Mouse (Mus musculus) T-helper 17 cell (primary cell): ENCODE results near the gene Gja5.

Experiments used
- in situ Hi-C, 2 experiments: fragments of 300-600 bp; cut with MboI, MseI; formaldehyde crosslinking; loops; 1 replicate in 1 of 2; 2 replicates in 1 of 2; pipeline ENCODE4 v1.15.1; 2025; ENCODE audit warnings: high pct_unique_total_duplicates in 2 of 2

Gja5 gene

GRCm38 (mm10) chr3:96925920-96926319 lies 21.4 kb downstream of the Gja5 start, which contains the start of gene Gja8:
Gene Gja8, minus strand, starts transcription at chr3:96926020.
- in situ Hi-C loops, result loop anchor here in 1 of 2 experiments (10.0 kb wide), 1 partner anchor 419 kb away; no protein-coding TSS in a partner anchor

DNA sequence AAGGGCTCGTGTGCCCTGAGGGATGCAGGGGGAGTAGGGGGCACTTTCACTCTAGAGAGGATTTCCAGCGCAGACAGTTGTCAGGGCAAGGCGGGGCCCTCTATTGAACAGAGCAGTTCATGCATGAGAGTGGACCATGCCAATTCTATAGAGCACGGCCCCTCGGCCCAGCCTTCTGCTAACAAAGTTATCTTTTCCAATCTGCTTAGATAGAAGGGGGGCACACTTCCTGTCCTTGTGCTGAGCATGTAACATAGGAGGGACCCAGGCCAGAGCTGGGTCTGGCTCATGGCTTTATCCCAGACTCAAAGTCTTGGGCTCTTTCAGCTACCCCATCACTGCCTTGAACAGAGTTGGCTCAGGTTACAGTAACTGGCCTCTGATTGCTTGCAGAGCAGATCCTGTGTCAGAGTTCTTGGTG lies 26.8 kb downstream of the Gja5 start:
- in situ Hi-C loops, result loop anchor here in 1 of 2 experiments (10.0 kb wide), 1 partner anchor 414 kb away; no protein-coding TSS in a partner anchor

- in situ Hi-C loops, result loop anchor here (5.0 to 10.0 kb wide), 3 partner anchors 146 to 409 kb away; no protein-coding TSS in a partner anchor
Measured at GRCm38 (mm10) chr3:96936241-96936640, 31.7 kb downstream of the Gja5 start.

DNA sequence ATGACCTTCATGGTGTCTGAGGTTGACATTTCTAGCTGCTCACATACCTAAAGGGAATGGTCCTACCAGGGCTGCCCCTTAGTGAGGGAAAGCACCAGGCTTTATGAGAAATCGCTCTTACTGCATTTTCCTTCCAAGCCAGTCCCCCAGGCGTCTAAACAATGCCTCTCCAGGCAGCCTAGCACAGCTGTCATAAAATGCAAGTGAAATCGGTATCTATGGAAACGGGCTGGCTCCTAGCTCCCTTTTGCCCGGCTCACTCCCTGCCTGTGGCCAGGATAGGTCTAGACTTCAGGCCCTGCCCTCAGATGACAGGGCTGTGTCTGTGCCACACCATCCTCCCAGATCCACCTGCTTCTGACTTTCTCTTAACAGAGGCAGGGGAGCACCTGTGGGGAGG lies 33.1 kb downstream of the Gja5 start:
- in situ Hi-C loops, result loop anchor here (5.0 to 10.0 kb wide), 3 partner anchors 145 to 407 kb away; no protein-coding TSS in a partner anchor

GRCm38 (mm10) chr3:96938738-96939137 lies 34.2 kb downstream of the Gja5 start:
- in situ Hi-C loops, result loop anchor here (5.0 to 10.0 kb wide), 3 partner anchors 144 to 406 kb away; no protein-coding TSS in a partner anchor

- in situ Hi-C loops, result loop anchor here in 1 of 2 experiments (5.0 to 10.0 kb wide), 2 partner anchors 35 to 1462 kb away; no protein-coding TSS in a partner anchor
Measured at GRCm38 (mm10) chr3:96942706-96943105, 38.2 kb downstream of the Gja5 start.

DNA sequence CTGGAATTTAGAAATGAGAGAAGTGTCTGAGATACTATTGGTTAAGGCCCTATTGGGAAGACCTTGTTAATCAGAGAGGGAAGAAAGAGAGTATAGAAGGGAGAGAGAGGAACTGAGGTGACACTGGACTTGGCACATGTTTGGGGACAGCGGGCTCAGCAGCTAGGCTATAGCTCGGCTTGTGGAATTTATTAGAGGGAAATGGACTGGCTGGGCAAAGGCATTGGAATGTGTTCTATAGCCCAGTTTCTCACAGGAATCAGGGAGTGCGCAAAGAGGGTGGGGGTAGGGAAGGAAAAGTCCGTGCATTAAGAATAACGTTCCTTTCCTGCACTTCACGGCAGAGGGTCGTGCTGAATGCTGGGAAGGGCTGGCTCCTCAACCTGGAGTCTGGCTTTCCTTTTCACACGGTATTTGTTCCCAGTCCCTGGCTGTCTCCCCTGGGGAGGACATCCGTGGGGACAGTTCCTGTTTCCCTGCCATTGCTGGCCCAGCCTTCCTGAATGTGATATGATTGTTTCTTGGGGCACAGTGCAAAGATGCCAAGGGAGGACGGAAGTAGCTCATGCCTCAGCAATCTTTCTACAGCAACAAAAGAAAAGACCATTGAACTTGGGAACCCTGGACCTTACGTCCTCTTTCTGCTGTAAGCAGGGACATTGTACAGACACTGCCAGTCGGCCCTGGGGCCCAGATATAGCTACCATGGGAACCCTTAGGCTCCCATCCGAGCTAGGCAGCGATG lies 49.2 kb downstream of the Gja5 start:
- in situ Hi-C loops, result loop anchor here in 1 of 2 experiments (25.0 kb wide), 1 partner anchor 1459 kb away; no protein-coding TSS in a partner anchor

GRCm38 (mm10) chr3:96960597-96960996 lies 56.1 kb downstream of the Gja5 start:
- in situ Hi-C loops, result loop anchor here in 1 of 2 experiments (25.0 kb wide), 1 partner anchor 1452 kb away; no protein-coding TSS in a partner anchor

GRCm38 (mm10) chr3:96963088-96964034 lies 58.9 kb downstream of the Gja5 start:
- in situ Hi-C loops, result loop anchor here in 1 of 2 experiments (25.0 kb wide), 1 partner anchor 1449 kb away; no protein-coding TSS in a partner anchor

- in situ Hi-C loops, result loop anchor here in 1 of 2 experiments (25.0 kb wide), 1 partner anchor 1441 kb away; no protein-coding TSS in a partner anchor
Measured at GRCm38 (mm10) chr3:96970986-96971385, 66.5 kb downstream of the Gja5 start.

- in situ Hi-C loops, result loop anchor here in 1 of 2 experiments (25.0 kb wide), 1 partner anchor 1438 kb away; no protein-coding TSS in a partner anchor
Measured at GRCm38 (mm10) chr3:96974467-96974866, 70.0 kb downstream of the Gja5 start.

DNA sequence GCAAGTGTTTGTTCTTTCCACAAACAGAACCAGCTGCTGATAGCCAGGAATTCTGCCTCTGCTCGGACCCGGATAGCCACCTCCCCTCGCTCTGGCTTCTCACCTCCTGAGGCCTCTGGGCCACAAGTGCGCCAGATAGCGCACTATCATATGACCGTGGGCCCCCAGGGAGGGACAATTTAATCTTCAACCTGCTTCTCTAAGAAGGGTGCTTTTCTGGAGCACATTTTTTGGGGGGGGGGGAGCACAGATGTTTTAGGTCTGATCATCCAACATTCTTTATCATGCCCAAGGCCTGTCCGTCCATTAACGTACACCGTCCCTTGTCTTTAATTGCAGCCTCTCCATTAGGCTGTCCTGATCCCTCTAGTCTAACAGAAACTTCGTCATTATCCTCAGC lies 71.1 kb downstream of the Gja5 start:
- in situ Hi-C loops, result loop anchor here in 1 of 2 experiments (5.0 kb wide), 1 partner anchor 33 kb away; no protein-coding TSS in a partner anchor

GRCm38 (mm10) chr3:96977507-96977906 lies 73.0 kb downstream of the Gja5 start:
- in situ Hi-C loops, result loop anchor here in 1 of 2 experiments (5.0 kb wide), 1 partner anchor 35 kb away; no protein-coding TSS in a partner anchor

GRCm38 (mm10) chr3:96978469-96978868 lies 74.0 kb downstream of the Gja5 start:
- in situ Hi-C loops, result loop anchor here in 1 of 2 experiments (5.0 kb wide), 1 partner anchor 36 kb away; no protein-coding TSS in a partner anchor

- in situ Hi-C loops, result loop anchor here in 1 of 2 experiments (5.0 kb wide), 1 partner anchor 37 kb away; no protein-coding TSS in a partner anchor
Measured at GRCm38 (mm10) chr3:96979020-96979419, 74.5 kb downstream of the Gja5 start.

GRCm38 (mm10) chr3:96981833-96982232 lies 77.3 kb downstream of the Gja5 start:
- in situ Hi-C loops, result no loop called here

- in situ Hi-C loops, result no loop called here
Measured at GRCm38 (mm10) chr3:96982666-96983065, 78.2 kb downstream of the Gja5 start.

DNA sequence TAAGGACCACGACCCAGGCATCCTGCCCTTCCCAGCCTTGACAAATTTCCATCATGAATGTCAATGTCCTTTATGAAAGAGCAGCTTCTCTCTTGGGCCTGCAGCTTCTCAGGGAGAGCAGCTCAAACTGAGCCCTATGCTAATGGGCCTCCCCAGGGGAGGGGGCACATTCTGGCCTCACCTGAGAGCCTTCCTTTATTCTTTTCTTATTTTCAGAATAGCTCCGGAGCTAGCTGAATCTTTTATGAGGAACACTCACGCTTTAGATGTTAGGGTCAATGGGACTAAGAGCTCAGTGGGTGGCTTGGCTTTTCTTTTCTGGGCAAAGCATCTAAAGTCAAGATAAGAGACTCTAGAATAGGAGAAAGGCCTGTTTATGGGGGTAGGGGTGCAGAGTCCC lies 88.0 kb downstream of the Gja5 start:
- in situ Hi-C loops, result loop anchor here in 1 of 2 experiments (10.0 kb wide), 1 partner anchor 972 kb away; no protein-coding TSS in a partner anchor

- in situ Hi-C loops, result loop anchor here in 1 of 2 experiments (10.0 kb wide), 1 partner anchor 967 kb away; no protein-coding TSS in a partner anchor
Measured at GRCm38 (mm10) chr3:96997770-96998169, 93.3 kb downstream of the Gja5 start.

GRCm38 (mm10) chr3:97003111-97003510 lies 98.6 kb downstream of the Gja5 start:
- in situ Hi-C loops, result no loop called here

DNA sequence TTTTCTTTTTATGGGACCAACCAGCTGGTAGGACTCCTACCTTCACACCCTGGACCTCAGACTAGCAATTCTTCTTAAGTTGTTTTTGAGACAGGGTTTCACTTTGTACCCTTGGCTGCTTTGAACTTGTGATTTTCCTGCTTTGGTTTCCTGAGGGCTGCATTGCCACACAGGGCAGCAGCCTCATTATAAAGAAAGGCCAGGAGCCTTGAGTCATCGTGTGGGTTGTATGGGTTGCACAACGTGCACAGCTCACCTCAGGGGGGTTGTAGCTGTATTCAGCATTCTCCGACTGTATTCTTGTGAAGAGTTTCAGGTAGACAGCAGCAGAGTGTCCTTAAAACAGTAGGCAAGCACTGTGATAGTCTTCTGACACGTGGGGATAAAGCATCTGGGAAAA lies 100.0 kb downstream of the Gja5 start:
- in situ Hi-C loops, result no loop called here
